Mouse (Mus musculus) embryonic facial prominence, embryonic 12.5 days (tissue): ENCODE results near the gene Clca4b. TPM values are rescaled to one million over a fixed set of nuclear protein-coding genes. Genes with fewer than 3 reads are reported as not detected.
"Not testable (repeated sequence)": the region's sequence is repeated elsewhere in the genome, so short reads cannot be mapped to it uniquely, and the experiment has no call there.

Source experiments
- ATAC-seq: fragments of 200-750 bp; cut with Nextera tagmentation; 2 replicates; pipeline ENCODE4 v1.8.0; 2017; ENCODE audit not compliant: insufficient number of reproducible peaks, insufficient read depth, low FRiP score, low TSS enrichment
- H3K27ac ChIP-seq: fragments of 300-500 bp; sonication (generic); 2 replicates; pipeline ENCODE4 v1.5.1; 2016; ENCODE audit warnings: mild to moderate bottlenecking
- H3K27me3 ChIP-seq: fragments of 300-500 bp; sonication (generic); 2 replicates; pipeline ENCODE4 v1.6.1; 2016; ENCODE audit warnings: mild to moderate bottlenecking, moderate library complexity
- H3K36me3 ChIP-seq: fragments of 300-500 bp; sonication (generic); 2 replicates; pipeline ENCODE4 v1.6.1; 2016; ENCODE audit warnings: mild to moderate bottlenecking
- H3K4me1 ChIP-seq: fragments of 300-500 bp; sonication (generic); 2 replicates; pipeline ENCODE4 v1.6.1; 2016
- H3K4me2 ChIP-seq: fragments of 300-500 bp; sonication (generic); replicated peaks from 2 replicates; pipeline ENCODE4 v1.6.1; 2016; ENCODE audit warnings: mild to moderate bottlenecking, moderate library complexity
- H3K4me3 ChIP-seq: fragments of 300-500 bp; sonication (generic); 2 replicates; pipeline ENCODE4 v1.5.1; 2016; ENCODE audit warnings: mild to moderate bottlenecking
- H3K9ac ChIP-seq: fragments of 300-500 bp; sonication (generic); 2 replicates; pipeline ENCODE4 v1.6.1; 2016; ENCODE audit warnings: mild to moderate bottlenecking, moderate library complexity
- H3K9me3 ChIP-seq: fragments of 300-500 bp; sonication (generic); 2 replicates; pipeline ENCODE4 v1.6.1; 2016; ENCODE audit warnings: mild to moderate bottlenecking, moderate library complexity
- WGBS: fragments of 180-500 bp; shearing (Covaris S2); methylation state at CpG from one replicate; pipeline ENCODE4 v1.1.7; 2016; 5-methylcytosine and 5-hydroxymethylcytosine counted together
- polyA plus RNA-seq: library from polyadenylated mRNA; unstranded; fragments of >200 nt; fragmentation: Nextera tagmentation; extraction: Ambion mirVana; gene quantifications from 2 replicates; pipeline ENCODE4 v1.2.1, GENCODE M21; 2016

The Clca4b gene
- not detected in 2 replicates for polyA plus RNA-seq

DNA sequence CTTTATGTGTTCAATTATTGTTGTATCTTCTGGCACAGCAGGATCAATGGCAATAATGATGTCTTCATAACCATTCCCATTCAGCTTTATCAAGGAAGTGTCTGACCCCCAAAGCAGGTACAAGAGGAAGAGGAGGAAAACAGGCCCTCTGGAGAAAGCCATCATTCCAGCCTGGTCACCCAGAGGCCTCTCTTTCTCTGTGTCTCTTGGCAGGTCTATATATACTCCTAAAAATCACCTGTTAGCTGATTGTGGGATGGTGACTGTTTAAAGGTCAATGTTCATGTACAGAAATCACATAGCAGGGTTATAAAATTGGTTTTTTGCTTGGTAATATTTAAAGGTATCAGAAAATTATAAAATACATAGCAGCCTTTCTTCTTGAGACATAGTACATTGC lies at the start of gene Clca4b:
Gene Clca4b (minus strand): TSS at position 195 of the 400 bp plus-strand sequence.
- Histone ChIP-seq H3K9me3 (no peaks in the 10 kb centered on the region), H3K4me3 (no peak within 1 kb of the TSS), H3K9ac (no peak within 1 kb of the TSS), H3K4me1 (no peaks in the 10 kb centered on the region), H3K4me2 (no peak within 1 kb of the TSS), H3K27me3 (no peaks in the 10 kb centered on the region), H3K36me3 (no peaks in the 10 kb centered on the region), H3K27ac (no peak within 1 kb of the TSS)
- no peak for ATAC-seq

DNA sequence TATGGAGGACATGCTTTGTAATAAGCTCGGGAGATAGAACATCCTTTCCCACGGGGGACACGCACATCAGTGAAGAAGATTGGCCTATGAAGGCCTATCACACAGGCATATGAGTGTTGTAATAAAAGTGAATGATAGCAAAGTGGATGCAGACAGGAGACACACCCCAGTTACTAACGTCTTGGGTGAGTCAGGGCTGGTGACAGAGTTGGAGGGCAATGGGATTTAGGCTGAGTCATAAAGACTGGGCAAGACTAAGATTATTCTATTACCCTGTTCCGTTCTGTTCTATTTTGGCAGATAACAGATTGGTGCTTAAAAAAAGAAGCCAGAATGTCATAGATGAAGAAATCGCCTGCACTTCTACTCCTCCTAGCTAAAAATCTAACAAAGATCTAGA lies 48.2 kb upstream of the Clca4b start:
- H3K9ac ChIP-seq = no peak overlapping the region
- no peak overlapping the region for H3K27ac ChIP-seq
- H3K9me3 ChIP-seq = no peaks in the 10 kb centered on the region
- no peaks in the 10 kb centered on the region for H3K27me3 ChIP-seq
- ATAC-seq = no peak
- H3K4me1 ChIP-seq = no peaks in the 10 kb centered on the region
- H3K4me2 ChIP-seq = no peak overlapping the region
- 88% methylated on average over 6 of the region's 6 CpGs for WGBS
- no peaks in the 10 kb centered on the region for H3K36me3 ChIP-seq
- H3K4me3 ChIP-seq = no peak overlapping the region

DNA sequence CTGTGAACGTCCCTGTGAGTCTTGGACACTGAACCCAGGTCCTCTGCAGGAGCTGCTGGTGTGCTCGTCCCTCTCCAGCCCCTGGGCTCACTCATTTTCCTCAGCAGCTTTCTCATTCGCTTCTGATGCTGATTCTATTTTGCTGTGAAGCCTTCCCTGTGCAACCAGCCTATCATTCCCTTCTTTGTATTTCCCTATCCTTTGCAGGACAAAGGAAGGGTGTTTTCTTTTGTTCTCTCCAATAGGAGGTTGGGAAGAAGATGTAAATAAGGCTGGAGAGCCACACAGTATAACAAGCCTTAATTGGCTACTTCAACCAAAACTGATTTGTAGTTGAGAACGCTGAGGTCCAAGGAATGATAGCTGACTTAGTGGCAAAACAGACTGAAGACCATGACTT lies 45.3 kb upstream of the Clca4b start:
- H3K9ac ChIP-seq = no peak overlapping the region
- H3K4me1 ChIP-seq = no peaks in the 10 kb centered on the region
- no peak overlapping the region for H3K4me3 ChIP-seq
- no peak overlapping the region for H3K4me2 ChIP-seq
- no peak for ATAC-seq
- no peaks in the 10 kb centered on the region for H3K9me3 ChIP-seq
- H3K36me3 ChIP-seq = no peaks in the 10 kb centered on the region
- WGBS = 39% methylated on average over 4 of the region's 4 CpGs
- no peak overlapping the region for H3K27ac ChIP-seq
- H3K27me3 ChIP-seq = no peaks in the 10 kb centered on the region

DNA sequence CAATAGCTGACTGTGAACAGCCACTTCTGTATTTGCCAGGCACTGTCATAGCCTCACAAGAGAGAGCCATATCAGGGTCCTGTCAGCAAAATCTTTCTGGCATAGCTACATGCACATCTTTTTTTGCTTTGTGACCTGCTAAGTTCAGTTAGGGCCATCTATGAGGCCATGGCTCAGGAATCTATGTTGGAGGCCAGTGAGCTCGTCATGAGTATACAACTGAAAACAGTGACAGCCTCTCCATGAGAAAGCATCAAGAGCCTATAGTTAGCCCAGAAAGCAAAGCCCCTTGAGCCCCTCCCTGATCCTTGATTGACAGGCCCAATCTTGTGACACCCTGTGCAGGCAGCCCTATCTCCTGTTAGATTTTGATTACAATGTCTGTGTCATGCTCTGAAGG lies 43.8 kb upstream of the Clca4b start:
- H3K4me1 ChIP-seq = no peaks in the 10 kb centered on the region
- no peak for ATAC-seq
- no peaks in the 10 kb centered on the region for H3K36me3 ChIP-seq
- H3K4me3 ChIP-seq = no peak overlapping the region
- no peak overlapping the region for H3K9ac ChIP-seq
- no peaks in the 10 kb centered on the region for H3K9me3 ChIP-seq
- H3K27ac ChIP-seq = no peak overlapping the region
- H3K27me3 ChIP-seq = no peaks in the 10 kb centered on the region
- H3K4me2 ChIP-seq = no peak overlapping the region
- WGBS = 58% methylated on average over 1 of the region's 1 CpGs

DNA sequence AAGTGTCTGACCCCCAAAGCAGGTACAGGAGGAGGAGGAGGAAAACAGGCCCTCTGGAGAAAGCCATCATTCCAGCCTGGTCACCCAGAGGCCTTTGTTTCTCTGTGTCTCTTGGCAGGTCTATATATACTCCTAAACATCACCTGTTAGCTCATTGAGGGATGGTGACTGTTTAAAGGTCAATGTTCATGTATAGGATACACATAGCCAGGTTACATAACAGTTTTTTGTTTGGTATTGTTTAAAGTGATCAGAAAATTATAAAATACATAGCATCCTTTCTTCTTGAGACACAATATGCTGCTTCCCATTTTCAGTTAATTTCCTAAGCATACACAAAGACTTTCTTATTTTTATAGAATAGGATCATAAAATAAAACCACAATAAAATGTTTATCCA lies 42.6 kb upstream of the Clca4b start, which contains the start of gene Clca4a:
Gene Clca4a (minus strand): TSS at position 101 of the 400 bp plus-strand sequence.
- no peak within 1 kb of the TSS for H3K4me3 ChIP-seq
- ATAC-seq = no peak
- no peaks in the 10 kb centered on the region for H3K27me3 ChIP-seq
- no peaks in the 10 kb centered on the region for H3K36me3 ChIP-seq
- no peak within 1 kb of the TSS for H3K9ac ChIP-seq
- H3K27ac ChIP-seq = no peak within 1 kb of the TSS
- H3K9me3 ChIP-seq = no peaks in the 10 kb centered on the region
- H3K4me1 ChIP-seq = no peaks in the 10 kb centered on the region
- no peak within 1 kb of the TSS for H3K4me2 ChIP-seq

DNA sequence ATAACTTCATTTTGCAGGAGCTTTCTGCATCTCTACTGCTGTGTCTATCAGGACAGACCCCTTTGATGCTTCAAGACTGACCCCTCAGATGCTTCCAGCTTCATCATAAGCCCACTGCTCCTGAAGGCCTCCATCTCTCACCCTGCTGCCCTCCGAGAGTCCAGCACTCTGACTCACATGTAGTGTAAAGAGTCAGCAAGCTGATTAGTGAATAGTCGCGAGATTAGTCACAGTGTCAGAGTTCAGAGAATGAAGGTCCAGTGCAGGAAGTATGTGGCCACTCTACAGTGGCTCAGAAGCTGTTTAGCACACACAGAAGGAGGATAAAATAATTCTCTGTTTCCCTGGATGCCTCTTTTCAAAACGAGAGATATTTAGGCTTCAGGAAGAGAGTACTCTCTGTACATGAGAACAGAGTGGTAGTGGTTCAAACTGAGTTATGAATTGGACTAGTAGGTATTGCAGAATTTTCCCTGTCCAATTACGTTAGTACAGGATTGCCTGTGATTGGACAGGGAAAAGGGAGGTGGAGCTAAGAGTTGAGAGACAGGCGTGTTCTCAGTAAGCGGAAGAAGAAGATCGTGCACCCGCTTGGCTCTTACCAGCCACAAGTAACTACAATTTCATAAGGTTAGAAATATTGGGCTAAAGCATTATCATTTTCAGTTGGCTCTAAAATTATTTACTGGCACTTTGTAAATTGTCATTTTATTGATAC lies 39.4 kb upstream of the Clca4b start:
- H3K4me1 ChIP-seq = no peaks in the 10 kb centered on the region
- no peak for ATAC-seq
- no peak overlapping the region for H3K27ac ChIP-seq
- no peak overlapping the region for H3K4me3 ChIP-seq
- H3K27me3 ChIP-seq = no peaks in the 10 kb centered on the region
- 69% methylated on average over 9 of the region's 9 CpGs for WGBS
- no peaks in the 10 kb centered on the region for H3K9me3 ChIP-seq
- no peaks in the 10 kb centered on the region for H3K36me3 ChIP-seq
- H3K4me2 ChIP-seq = no peak overlapping the region
- no peak overlapping the region for H3K9ac ChIP-seq

DNA sequence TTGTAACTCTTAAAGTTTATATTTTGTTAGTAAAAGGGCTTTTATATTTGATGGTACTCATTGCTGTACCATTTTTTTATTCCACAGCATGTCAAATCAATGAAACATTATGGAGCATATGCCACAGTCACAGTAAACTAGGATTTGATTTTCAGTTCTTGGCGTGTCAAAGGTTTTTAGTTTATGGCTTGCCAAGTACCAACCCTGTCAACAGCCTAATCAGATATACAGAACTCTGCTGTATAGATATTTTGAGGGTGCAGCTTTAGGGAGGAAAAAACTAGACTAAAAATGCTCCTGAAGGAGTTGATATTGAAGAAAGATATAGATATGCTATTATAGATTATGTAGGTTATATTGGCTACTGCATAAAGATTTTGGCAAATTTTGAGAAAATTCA lies 37.4 kb upstream of the Clca4b start:
- Histone ChIP-seq H3K4me1 (no peaks in the 10 kb centered on the region), H3K4me3 (no peak overlapping the region), H3K27ac (no peak overlapping the region), H3K9me3 (no peaks in the 10 kb centered on the region), H3K9ac (no peak overlapping the region), H3K4me2 (no peak overlapping the region), H3K27me3 (no peaks in the 10 kb centered on the region), H3K36me3 (no peaks in the 10 kb centered on the region)
- 85% methylated on average over 1 of the region's 1 CpGs for WGBS
- no peak for ATAC-seq

DNA sequence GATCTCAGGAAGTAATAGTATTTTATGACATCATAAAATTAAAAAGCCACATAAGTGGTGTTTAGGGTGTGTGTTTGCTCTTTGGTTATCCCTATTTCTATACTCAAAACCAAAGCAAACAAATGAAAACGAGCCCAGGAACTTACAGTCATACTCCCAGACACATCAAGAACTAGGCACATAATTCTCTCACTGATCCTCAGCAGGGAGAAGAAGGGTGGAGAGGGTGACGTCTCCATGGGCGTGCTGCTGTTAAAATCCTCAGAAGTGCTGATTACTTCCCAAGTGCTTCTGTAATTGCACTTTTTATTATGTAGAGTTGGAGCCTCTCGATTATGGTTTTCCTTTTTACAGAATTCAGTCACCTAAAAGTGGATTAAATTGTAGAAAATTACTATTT lies 33.7 kb upstream of the Clca4b start:
- 68% methylated on average over 4 of the region's 4 CpGs for WGBS
- Histone ChIP-seq H3K9me3 (no peaks in the 10 kb centered on the region), H3K4me1 (no peaks in the 10 kb centered on the region), H3K4me2 (no peak overlapping the region), H3K4me3 (no peak overlapping the region), H3K27me3 (no peaks in the 10 kb centered on the region), H3K9ac (no peak overlapping the region), H3K27ac (no peak overlapping the region), H3K36me3 (no peaks in the 10 kb centered on the region)
- no peak for ATAC-seq

DNA sequence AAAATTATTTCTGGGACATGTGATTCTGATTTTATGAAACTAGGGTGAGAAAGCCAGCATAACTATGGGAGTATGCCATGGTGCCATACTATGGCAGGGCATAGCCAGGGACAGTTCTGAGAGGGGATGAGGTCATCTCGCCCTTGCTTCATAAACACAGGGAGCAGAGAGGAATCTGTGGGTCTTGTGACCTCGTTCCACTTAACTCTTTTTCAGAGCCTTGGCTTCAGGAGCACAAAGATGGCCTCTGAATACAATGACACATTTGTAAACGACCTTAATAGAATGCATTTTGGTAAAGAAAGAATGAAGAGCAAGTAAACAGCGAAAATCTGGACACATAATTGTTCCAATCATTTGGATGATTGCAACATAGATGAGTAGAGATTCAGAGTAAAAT lies 18.5 kb upstream of the Clca4b start:
- Histone ChIP-seq H3K9me3 (no peaks in the 10 kb centered on the region), H3K27me3 (no peaks in the 10 kb centered on the region), H3K9ac (no peak overlapping the region), H3K27ac (no peak overlapping the region), H3K4me3 (no peak overlapping the region), H3K4me1 (no peaks in the 10 kb centered on the region), H3K36me3 (no peaks in the 10 kb centered on the region), H3K4me2 (no peak overlapping the region)
- 63% methylated on average over 4 of the region's 4 CpGs for WGBS
- no peak for ATAC-seq

DNA sequence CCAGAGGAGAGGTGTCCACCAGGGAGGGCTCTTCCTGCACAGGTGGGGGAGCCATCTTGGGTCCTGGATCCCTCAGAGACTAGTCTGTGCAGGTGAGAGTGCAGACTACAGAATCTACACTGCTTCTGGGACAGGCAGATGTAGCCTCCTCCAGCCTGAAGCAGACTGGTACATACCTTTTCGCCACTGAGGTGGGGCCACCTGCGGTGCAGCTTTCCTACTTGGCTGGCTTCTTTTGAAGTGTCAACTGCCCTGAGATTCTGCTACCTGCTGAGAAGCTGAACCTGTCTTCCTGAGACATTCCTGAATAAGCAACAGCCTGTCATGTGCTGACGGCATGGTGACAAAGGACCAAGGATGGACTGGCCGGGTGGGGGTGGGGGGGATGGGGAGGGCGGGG lies 15.0 kb upstream of the Clca4b start:
- H3K4me3 ChIP-seq, H3K27ac ChIP-seq, H3K4me2 ChIP-seq, H3K9ac ChIP-seq, H3K9me3 ChIP-seq, H3K36me3 ChIP-seq, H3K4me1 ChIP-seq, ATAC-seq, H3K27me3 ChIP-seq: not testable (repeated sequence)
- 19% methylated on average over 5 of the region's 5 CpGs for WGBS

DNA sequence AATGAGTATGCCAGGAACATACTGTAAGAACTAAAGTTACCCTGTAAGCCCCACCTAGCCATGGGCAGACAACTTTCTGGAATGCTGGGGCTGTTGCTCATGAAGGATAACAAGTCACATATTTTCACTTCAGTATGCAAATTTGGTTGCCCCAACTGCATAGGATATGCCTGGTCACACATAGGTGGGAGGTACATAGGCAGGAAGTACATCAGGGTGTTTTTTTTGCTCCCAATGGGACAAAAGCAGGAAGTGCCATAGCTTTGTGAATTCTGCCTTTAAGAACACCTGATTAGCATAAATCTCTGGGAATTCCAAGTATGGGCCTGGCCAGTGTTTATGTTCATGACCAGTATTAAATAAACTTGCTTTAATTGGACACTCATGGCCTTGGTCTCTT lies 1.3 kb upstream of the Clca4b start:
- not testable (repeated sequence) for H3K36me3 ChIP-seq, H3K4me1 ChIP-seq, ATAC-seq

DNA sequence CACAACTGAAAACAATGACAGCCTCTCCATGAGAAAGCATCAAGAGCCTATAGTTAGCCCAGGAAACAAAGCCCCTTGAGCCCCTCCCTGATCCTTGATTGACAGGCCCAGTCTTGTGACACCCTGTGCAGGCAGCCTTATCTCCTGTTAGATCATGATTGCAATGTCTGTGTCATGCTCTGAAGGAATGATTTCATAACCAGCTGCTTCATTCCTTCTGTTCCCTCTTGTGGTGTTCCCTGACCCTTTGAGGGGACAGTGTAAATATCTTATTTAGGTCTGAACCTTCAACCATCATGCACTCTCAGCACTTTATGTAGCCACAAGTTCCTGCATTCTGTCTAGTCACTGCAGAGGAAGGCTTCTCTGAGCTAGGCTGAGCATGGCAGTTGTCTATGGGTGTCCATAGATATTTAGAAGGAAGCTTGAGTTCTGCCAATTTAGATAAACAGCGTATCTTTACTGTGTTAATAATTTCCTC lies 722 bp upstream of the Clca4b start:
- H3K9me3 ChIP-seq = no peaks in the 10 kb centered on the region
- H3K27ac ChIP-seq = no peak overlapping the region
- no peak overlapping the region for H3K4me3 ChIP-seq
- no peak overlapping the region for H3K4me2 ChIP-seq
- H3K36me3 ChIP-seq = no peaks in the 10 kb centered on the region
- no peak for ATAC-seq
- no peaks in the 10 kb centered on the region for H3K27me3 ChIP-seq
- H3K9ac ChIP-seq = no peak overlapping the region
- H3K4me1 ChIP-seq = no peaks in the 10 kb centered on the region
- WGBS = 93% methylated on average over 1 of the region's 1 CpGs

More for the DNA sequence above, 1.3 kb upstream of the Clca4b start:
- H3K27me3 ChIP-seq, H3K27ac ChIP-seq, H3K9ac ChIP-seq, H3K4me3 ChIP-seq, H3K4me2 ChIP-seq, H3K9me3 ChIP-seq: not testable (repeated sequence)
